Mouse (Mus musculus): Measurements from ENCODE around the gene Tnni2. TPM values are rescaled to one million over a fixed set of nuclear protein-coding genes. Genes with fewer than 3 reads are reported as not detected.
A peak's percentile ranks its signal among the peaks of the same experiment; 100 is the strongest.

Tnni2 gene
- polyA plus RNA-seq, 1 experiment from 2014 or later = 1.7 TPM

DNA sequence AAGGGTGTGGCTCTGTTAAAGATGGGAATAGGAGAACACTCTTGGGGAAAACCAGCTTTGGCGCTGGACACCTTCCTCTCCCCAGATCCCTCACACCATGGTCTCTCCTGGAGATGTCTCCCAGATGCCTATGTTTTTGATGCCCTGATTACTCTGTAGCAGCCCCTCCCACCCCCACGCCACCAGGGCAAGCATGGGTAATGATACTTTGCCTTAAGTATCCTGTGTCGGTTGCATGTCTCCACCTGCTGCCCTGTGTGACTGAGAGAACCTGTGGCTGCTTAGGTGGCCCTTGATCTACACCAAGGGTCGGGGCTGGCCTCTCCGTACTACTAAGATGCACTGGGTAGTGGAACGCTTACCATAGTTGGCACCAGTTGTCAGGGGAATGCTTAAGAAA, 36.4 kb downstream of the Tnni2 start:
- H3K27ac ChIP-seq (ENCODE audit: low read depth, low read length) = no peak overlapping the region
- 95% methylated on average over 6 of the region's 6 CpGs for WGBS

DNA sequence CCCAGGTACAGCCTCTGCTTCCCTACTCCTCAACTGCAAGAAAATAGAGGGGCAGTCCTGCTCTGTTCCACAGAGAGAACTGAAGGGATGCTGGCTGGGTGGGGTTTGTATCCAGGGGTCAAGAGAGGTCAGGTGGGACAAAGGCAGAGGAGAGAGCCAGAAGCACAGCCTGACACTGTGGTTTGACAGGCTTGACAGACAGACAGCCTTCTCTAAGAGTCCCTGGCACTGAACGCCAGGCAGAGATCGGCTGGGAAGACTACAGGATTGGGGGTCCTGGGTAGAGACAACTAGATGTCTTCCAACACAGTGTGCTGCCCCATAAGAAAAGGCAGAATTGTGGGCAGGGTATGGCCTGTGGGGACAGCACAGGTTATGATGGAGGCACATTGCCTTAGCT, 37.0 kb downstream of the Tnni2 start:
- ATAC-seq (ENCODE audit: low FRiP score) (no peak), DNase-seq (ENCODE audit: low spot score) (no peak)
- 37% methylated on average over 2 of the region's 2 CpGs for WGBS
- peaks cover 13% of the 10 kb centered on the region; the same call in 1 of the 2 replicates for H3K4me1 ChIP-seq (replicated peaks; ENCODE audit: control insufficient read depth, insufficient read depth, low read length)
- no peak overlapping the region for H3K4me3 ChIP-seq (ENCODE audit: low read depth, low read length)
- 0 out of 2 replicates have a peak, but pooled peaks cover 2% of the 10 kb centered on the region for H3K27me3 ChIP-seq (ENCODE audit: control insufficient read depth, insufficient read depth, low read length)
- H3K36me3 ChIP-seq (ENCODE audit: control insufficient read depth, insufficient read depth, low read length) = no peaks in the 10 kb centered on the region
- no peaks in the 10 kb centered on the region for H3K9me3 ChIP-seq (ENCODE audit: control insufficient read depth, low read length)
- H3K27ac ChIP-seq (ENCODE audit: low read depth, low read length) = no peak overlapping the region
- H3K9ac ChIP-seq (ENCODE audit: low read depth, low read length) = no peak overlapping the region
- H3K4me2 ChIP-seq (replicated peaks; ENCODE audit: low read depth, low read length) = no peak overlapping the region

More for the DNA sequence above, 36.4 kb downstream of the Tnni2 start:
- H3K4me3 ChIP-seq (ENCODE audit: low read depth, low read length) = no peak overlapping the region
- no peak for ATAC-seq (ENCODE audit: low FRiP score)
- no peaks in the 10 kb centered on the region for H3K9me3 ChIP-seq (ENCODE audit: control insufficient read depth, low read length)
- no peaks in the 10 kb centered on the region for H3K36me3 ChIP-seq (ENCODE audit: control insufficient read depth, insufficient read depth, low read length)
- peaks cover 10% of the 10 kb centered on the region; the same call in 1 of the 2 replicates for H3K4me1 ChIP-seq (replicated peaks; ENCODE audit: control insufficient read depth, insufficient read depth, low read length)
- H3K27me3 ChIP-seq (ENCODE audit: control insufficient read depth, insufficient read depth, low read length) = 0 out of 2 replicates have a peak, but pooled peaks cover 2% of the 10 kb centered on the region
- no peak overlapping the region for H3K4me2 ChIP-seq (replicated peaks; ENCODE audit: low read depth, low read length)
- no peak for DNase-seq (ENCODE audit: low spot score)
- no peak overlapping the region for H3K9ac ChIP-seq (ENCODE audit: low read depth, low read length)

- Histone ChIP-seq H3K9ac (ENCODE audit: low read depth, low read length) (no peak overlapping the region), H3K27me3 (ENCODE audit: control insufficient read depth, insufficient read depth, low read length) (0 out of 2 replicates have a peak, but pooled peaks cover 2% of the 10 kb centered on the region), H3K4me3 (ENCODE audit: low read depth, low read length) (no peak overlapping the region), H3K9me3 (ENCODE audit: control insufficient read depth, low read length) (no peaks in the 10 kb centered on the region), H3K27ac (ENCODE audit: low read depth, low read length) (no peak overlapping the region), H3K4me2 (replicated peaks; ENCODE audit: low read depth, low read length) (no peak overlapping the region), H3K4me1 (replicated peaks; ENCODE audit: control insufficient read depth, insufficient read depth, low read length) (peaks cover 13% of the 10 kb centered on the region; the same call in 1 of the 2 replicates), H3K36me3 (ENCODE audit: control insufficient read depth, insufficient read depth, low read length) (no peaks in the 10 kb centered on the region)
- DNase-seq (ENCODE audit: low spot score) = no peak
- ATAC-seq (ENCODE audit: low FRiP score) = no peak
Observed at GRCm38 (mm10) chr7:142479307-142479706, 37.7 kb downstream of the Tnni2 start.

DNA sequence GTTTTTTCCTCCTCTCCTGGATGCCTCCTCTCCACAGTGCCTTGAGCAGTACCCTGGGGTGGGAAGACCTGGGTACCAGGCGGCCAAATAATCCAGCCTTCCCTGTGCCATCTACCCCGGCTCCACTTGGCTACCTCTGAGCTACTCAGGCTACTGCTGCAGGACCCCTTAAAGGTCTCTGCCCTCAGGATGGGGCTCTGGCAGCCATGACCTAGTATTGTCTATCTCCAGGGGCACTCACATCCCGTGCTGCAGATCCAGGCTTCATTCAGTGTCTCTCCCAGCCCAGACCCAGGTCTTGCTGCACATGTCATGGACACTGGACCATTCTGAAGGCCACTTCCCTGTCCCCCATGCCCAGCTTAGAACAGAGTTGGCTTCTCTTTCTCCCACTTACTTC, 38.3 kb downstream of the Tnni2 start:
- Histone ChIP-seq H3K36me3 (ENCODE audit: control insufficient read depth, insufficient read depth, low read length) (no peaks in the 10 kb centered on the region), H3K4me1 (replicated peaks; ENCODE audit: control insufficient read depth, insufficient read depth, low read length) (peaks cover 11% of the 10 kb centered on the region; the same call in 1 of the 2 replicates)
- 87% methylated on average over 3 of the region's 3 CpGs for WGBS

GRCm38 (mm10) chr7:142480661-142481060, 39.1 kb downstream of the Tnni2 start:
- Histone ChIP-seq H3K4me3 (ENCODE audit: low read depth, low read length) (no peak overlapping the region), H3K9me3 (ENCODE audit: control insufficient read depth, low read length) (no peaks in the 10 kb centered on the region), H3K36me3 (ENCODE audit: control insufficient read depth, insufficient read depth, low read length) (no peaks in the 10 kb centered on the region), H3K27me3 (ENCODE audit: control insufficient read depth, insufficient read depth, low read length) (no peaks in the 10 kb centered on the region), H3K9ac (ENCODE audit: low read depth, low read length) (no peak overlapping the region), H3K4me1 (replicated peaks; ENCODE audit: control insufficient read depth, insufficient read depth, low read length) (peaks cover 10% of the 10 kb centered on the region; the same call in 1 of the 2 replicates), H3K27ac (ENCODE audit: low read depth, low read length) (no peak overlapping the region), H3K4me2 (replicated peaks; ENCODE audit: low read depth, low read length) (no peak overlapping the region)
- DNase-seq (ENCODE audit: low spot score) (no peak), ATAC-seq (ENCODE audit: low FRiP score) (no peak)
- 96% methylated on average over 3 of the region's 3 CpGs for WGBS

More for the DNA sequence above, 38.3 kb downstream of the Tnni2 start:
- H3K27me3 ChIP-seq (ENCODE audit: control insufficient read depth, insufficient read depth, low read length) = 0 out of 2 replicates have a peak, but pooled peaks cover 2% of the 10 kb centered on the region
- no peak overlapping the region for H3K9ac ChIP-seq (ENCODE audit: low read depth, low read length)
- no peaks in the 10 kb centered on the region for H3K9me3 ChIP-seq (ENCODE audit: control insufficient read depth, low read length)
- DNase-seq (ENCODE audit: low spot score) (no peak), ATAC-seq (ENCODE audit: low FRiP score) (no peak)
- H3K27ac ChIP-seq (ENCODE audit: low read depth, low read length) = no peak overlapping the region
- no peak overlapping the region for H3K4me3 ChIP-seq (ENCODE audit: low read depth, low read length)
- no peak overlapping the region for H3K4me2 ChIP-seq (replicated peaks; ENCODE audit: low read depth, low read length)

DNA sequence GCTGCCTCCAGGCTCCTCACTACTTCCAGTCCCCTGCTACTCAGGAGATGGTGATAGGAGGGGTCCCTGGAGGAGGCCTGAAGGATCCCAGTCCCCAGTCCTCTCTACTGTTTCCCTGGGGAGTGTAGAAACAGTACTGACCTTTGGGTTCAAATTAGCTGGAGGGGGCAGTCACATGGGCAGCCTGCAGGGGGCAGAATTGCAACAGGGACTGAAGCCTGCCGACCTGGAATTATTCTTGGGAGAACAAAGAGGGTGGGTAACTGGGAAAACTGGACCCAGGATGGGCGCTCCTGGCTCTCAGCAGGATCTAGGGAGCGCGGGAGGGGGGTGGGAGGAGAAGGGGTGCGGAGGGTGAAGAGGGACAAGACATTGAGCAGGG, 39.6 kb downstream of the Tnni2 start:
- no peaks in the 10 kb centered on the region for H3K27me3 ChIP-seq (ENCODE audit: control insufficient read depth, insufficient read depth, low read length)
- peak overlapping the region; percentile 75 for H3K27ac ChIP-seq (ENCODE audit: low read depth, low read length)
- WGBS = 13% methylated on average over 3 of the region's 5 CpGs
- H3K9ac ChIP-seq (ENCODE audit: low read depth, low read length) = peak overlapping the region; percentile 79
- peak overlapping the region; percentile 63 for H3K4me2 ChIP-seq (replicated peaks; ENCODE audit: low read depth, low read length)
- H3K4me3 ChIP-seq (ENCODE audit: low read depth, low read length) = peak overlapping the region; percentile 16; the same call in 1 of the 2 replicates
- peak; percentile 14 for ATAC-seq (ENCODE audit: low FRiP score)
- peaks cover 10% of the 10 kb centered on the region; the same call in 1 of the 2 replicates for H3K4me1 ChIP-seq (replicated peaks; ENCODE audit: control insufficient read depth, insufficient read depth, low read length)
- peak; percentile 79 for DNase-seq (ENCODE audit: low spot score)
- H3K36me3 ChIP-seq (ENCODE audit: control insufficient read depth, insufficient read depth, low read length) = no peaks in the 10 kb centered on the region
- H3K9me3 ChIP-seq (ENCODE audit: control insufficient read depth, low read length) = no peaks in the 10 kb centered on the region

DNA sequence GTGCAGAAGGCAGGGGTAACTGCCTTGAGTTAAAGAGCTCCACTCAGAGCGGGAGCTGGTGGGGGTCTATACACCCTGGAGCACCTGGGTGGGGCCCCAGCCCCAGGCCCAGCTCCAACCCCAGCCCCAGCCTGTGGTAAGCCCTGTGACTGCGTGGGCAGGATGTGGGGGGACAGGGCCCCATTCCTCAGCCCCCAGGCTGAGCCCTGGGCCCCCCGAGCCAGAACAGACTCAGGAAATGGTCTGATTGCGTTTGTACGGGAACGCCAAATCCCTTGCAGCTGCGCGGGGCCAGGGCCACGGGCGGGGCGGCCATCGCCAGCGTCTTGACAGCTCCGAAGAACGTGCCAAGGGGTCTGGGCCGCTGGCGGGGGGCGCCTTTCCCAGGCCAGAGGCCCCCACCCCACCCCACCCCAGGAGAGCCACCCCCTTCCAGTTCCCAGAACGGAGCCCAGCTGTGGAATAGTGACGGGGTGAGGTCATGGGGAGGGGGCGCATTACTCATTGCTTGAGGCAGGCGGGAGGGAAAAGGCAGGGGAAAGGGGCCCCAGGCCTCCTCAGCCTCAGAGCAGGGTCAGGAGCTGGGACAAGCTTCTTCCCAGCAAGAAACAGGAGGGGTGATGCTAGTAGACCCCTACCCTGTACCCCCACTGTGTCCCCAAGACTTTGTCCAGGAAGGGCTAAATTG, 40.1 kb downstream of the Tnni2 start:
- peak overlapping the region; percentile 63 for H3K4me2 ChIP-seq (replicated peaks; ENCODE audit: low read depth, low read length)
- WGBS = 2% methylated on average over 22 of the region's 22 CpGs
- ATAC-seq (ENCODE audit: low FRiP score) (peak; percentile 62), DNase-seq (ENCODE audit: low spot score) (peak; percentile 67)
- H3K9ac ChIP-seq (ENCODE audit: low read depth, low read length) = peak overlapping the region; percentile 79
- H3K36me3 ChIP-seq (ENCODE audit: control insufficient read depth, insufficient read depth, low read length) = no peaks in the 10 kb centered on the region
- peak overlapping the region; percentile 16; the same call in 1 of the 2 replicates for H3K4me3 ChIP-seq (ENCODE audit: low read depth, low read length)
- no peaks in the 10 kb centered on the region for H3K27me3 ChIP-seq (ENCODE audit: control insufficient read depth, insufficient read depth, low read length)
- H3K9me3 ChIP-seq (ENCODE audit: control insufficient read depth, low read length) = no peaks in the 10 kb centered on the region
- H3K4me1 ChIP-seq (replicated peaks; ENCODE audit: control insufficient read depth, insufficient read depth, low read length) = peaks cover 11% of the 10 kb centered on the region; the same call in 1 of the 2 replicates
- H3K27ac ChIP-seq (ENCODE audit: low read depth, low read length) = peak overlapping the region; percentile 75

DNA sequence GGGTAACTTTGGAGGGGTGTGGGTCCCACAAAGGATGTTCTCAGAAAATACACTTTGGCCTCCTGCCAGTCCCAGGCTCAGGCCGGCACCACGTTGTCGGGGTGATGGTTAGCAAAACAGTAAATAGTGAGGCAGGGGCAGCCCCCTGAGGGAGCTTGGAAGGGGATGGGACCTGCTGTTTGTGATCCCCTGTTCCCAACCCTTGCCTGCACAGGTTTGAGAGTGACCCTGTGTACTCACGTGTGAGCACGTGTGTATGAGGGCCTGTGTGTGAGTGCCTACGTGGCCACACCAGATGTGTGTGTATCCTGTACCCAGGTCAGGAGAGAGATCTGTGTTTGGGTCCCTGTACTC, 40.6 kb downstream of the Tnni2 start:
- H3K9me3 ChIP-seq (ENCODE audit: control insufficient read depth, low read length) = no peaks in the 10 kb centered on the region
- DNase-seq (ENCODE audit: low spot score) (peak; percentile 53), ATAC-seq (ENCODE audit: low FRiP score) (peak; percentile 33)
- H3K4me3 ChIP-seq (ENCODE audit: low read depth, low read length) = no peak overlapping the region
- no peaks in the 10 kb centered on the region for H3K27me3 ChIP-seq (ENCODE audit: control insufficient read depth, insufficient read depth, low read length)
- H3K27ac ChIP-seq (ENCODE audit: low read depth, low read length) = peak overlapping the region; percentile 75
- H3K9ac ChIP-seq (ENCODE audit: low read depth, low read length) = peak overlapping the region; percentile 79
- H3K4me1 ChIP-seq (replicated peaks; ENCODE audit: control insufficient read depth, insufficient read depth, low read length) = peaks cover 15% of the 10 kb centered on the region; the same call in 1 of the 2 replicates
- 23% methylated on average over 6 of the region's 6 CpGs for WGBS
- peak overlapping the region; percentile 63; the same call in 1 of the 2 replicates for H3K4me2 ChIP-seq (replicated peaks; ENCODE audit: low read depth, low read length)
- H3K36me3 ChIP-seq (ENCODE audit: control insufficient read depth, insufficient read depth, low read length) = no peaks in the 10 kb centered on the region

- DNase-seq (ENCODE audit: low spot score) (no peak), ATAC-seq (ENCODE audit: low FRiP score) (no peak)
- Histone ChIP-seq H3K4me1 (replicated peaks; ENCODE audit: control insufficient read depth, insufficient read depth, low read length) (peaks cover 19% of the 10 kb centered on the region; the same call in 1 of the 2 replicates), H3K27ac (ENCODE audit: low read depth, low read length) (no peak overlapping the region), H3K4me3 (ENCODE audit: low read depth, low read length) (no peak overlapping the region), H3K9ac (ENCODE audit: low read depth, low read length) (no peak overlapping the region), H3K27me3 (ENCODE audit: control insufficient read depth, insufficient read depth, low read length) (no peaks in the 10 kb centered on the region), H3K4me2 (replicated peaks; ENCODE audit: low read depth, low read length) (no peak overlapping the region), H3K9me3 (ENCODE audit: control insufficient read depth, low read length) (no peaks in the 10 kb centered on the region), H3K36me3 (ENCODE audit: control insufficient read depth, insufficient read depth, low read length) (no peaks in the 10 kb centered on the region)
- WGBS = 55% methylated on average over 11 of the region's 11 CpGs
Observed at GRCm38 (mm10) chr7:142483136-142483535, 41.5 kb downstream of the Tnni2 start.

All from hindbrain, embryonic 11.5 days (tissue).